Mouse (Mus musculus) small intestine, adult 2 months (tissue): ENCODE measurements around the gene Ceacam1. TPM values are rescaled to one million over a fixed set of nuclear protein-coding genes. Genes with fewer than 3 reads are reported as not detected.
A peak's percentile ranks its signal among the peaks of the same experiment; 100 is the strongest.
"Not testable (repeated sequence)": the region's sequence is repeated elsewhere in the genome, so short reads cannot be mapped to it uniquely, and the experiment has no call there.

Experiments
- H3K27ac ChIP-seq: fragments of 200-500 bp; 2 replicates; pipeline ENCODE4 v1.5.1; 2012; ENCODE audit warnings: low read depth, low read length, control low read depth, inconsistent platforms; ENCODE audit not compliant: insufficient read depth
- H3K27me3 ChIP-seq: fragments of 200-500 bp; 2 replicates; pipeline ENCODE4 v1.6.1; 2012; ENCODE audit warnings: mild to moderate bottlenecking, moderate library complexity, low read length, inconsistent platforms; ENCODE audit not compliant: control insufficient read depth, insufficient read depth
- H3K36me3 ChIP-seq: fragments of 200-500 bp; 2 replicates; pipeline ENCODE4 v1.6.1; 2012; ENCODE audit warnings: mild to moderate bottlenecking, low read length, control low read depth, inconsistent platforms; ENCODE audit not compliant: control insufficient read depth, insufficient read depth
- H3K4me1 ChIP-seq: fragments of 200-500 bp; 2 replicates; pipeline ENCODE4 v1.6.1; 2012; ENCODE audit warnings: low read length, inconsistent platforms, mixed read lengths; ENCODE audit not compliant: control insufficient read depth, insufficient read depth, insufficient read length
- H3K4me3 ChIP-seq: fragments of 200-500 bp; 2 replicates; pipeline ENCODE4 v1.5.1; 2012; ENCODE audit warnings: low read depth, mild to moderate bottlenecking, control low read depth, inconsistent platforms, low read length, moderate library complexity
- CTCF ChIP-seq: fragments of 200-500 bp; IDR thresholded peaks from 2 replicates; pipeline ENCODE4 v1.5.1; 2012; ENCODE audit warnings: low read depth, mild to moderate bottlenecking, control low read depth, inconsistent platforms, low read length, moderate library complexity, mixed read lengths; ENCODE audit not compliant: insufficient replicate concordance, insufficient read length; ENCODE audit errors: extremely low read depth
- POLR2A ChIP-seq: fragments of 200-500 bp; IDR thresholded peaks from 2 replicates; pipeline ENCODE4 v1.6.1; 2012; ENCODE audit warnings: low read depth, mild to moderate bottlenecking, control low read depth, inconsistent platforms, low read length, moderate library complexity
- WGBS: fragments of 180-500 bp; shearing (Covaris S2); methylation state at CpG from one replicate; pipeline ENCODE4 v1.1.7; 2018; 5-methylcytosine and 5-hydroxymethylcytosine counted together
- polyA plus RNA-seq: library from polyadenylated mRNA; depleted of rRNA; stranded (reverse); fragments of >200 nt; gene quantifications from 2 replicates; pipeline ENCODE4 v1.2.3, GENCODE M21; 2012

Gene Ceacam1
- polyA plus RNA-seq, 1 experiment: 320 TPM

- 77% methylated on average over 5 of the region's 5 CpGs for WGBS
- no peaks in the 10 kb centered on the region for H3K36me3 ChIP-seq
- H3K27ac ChIP-seq: no peak overlapping the region
- H3K4me1 ChIP-seq: no peaks in the 10 kb centered on the region
- TF ChIP-seq POLR2A (no peak), CTCF (no peak)
- no peak overlapping the region for H3K4me3 ChIP-seq
- no peaks in the 10 kb centered on the region for H3K27me3 ChIP-seq
Measured at GRCm38 (mm10) chr7:25485061-25485460, 7.7 kb upstream of the Ceacam1 start.

GRCm38 (mm10) chr7:25483133-25483735, 5.8 kb upstream of the Ceacam1 start:
- Histone ChIP-seq H3K4me1 (no peaks in the 10 kb centered on the region), H3K27me3 (no peaks in the 10 kb centered on the region), H3K4me3 (no peak overlapping the region), H3K27ac (no peak overlapping the region), H3K36me3 (no peaks in the 10 kb centered on the region)
- no peak for TF ChIP-seq CTCF
- no peak for TF ChIP-seq POLR2A
- 87% methylated on average over 8 of the region's 8 CpGs for WGBS

GRCm38 (mm10) chr7:25480791-25481190, 3.4 kb upstream of the Ceacam1 start:
- TF ChIP-seq CTCF: peak; percentile 45; the same call in 1 of the 2 replicates
- H3K27ac ChIP-seq, H3K4me3 ChIP-seq, H3K36me3 ChIP-seq, H3K27me3 ChIP-seq, H3K4me1 ChIP-seq: not testable (repeated sequence)
- 72% methylated on average over 8 of the region's 8 CpGs for WGBS

GRCm38 (mm10) chr7:25479440-25479839, 2.0 kb upstream of the Ceacam1 start:
- Histone ChIP-seq H3K36me3 (peaks cover 17% of the 10 kb centered on the region), H3K27ac (no peak overlapping the region), H3K4me1 (0 out of 2 replicates have a peak, but pooled peaks cover 3% of the 10 kb centered on the region), H3K4me3 (no peak overlapping the region), H3K27me3 (no peaks in the 10 kb centered on the region)
- no peak for TF ChIP-seq POLR2A
- TF ChIP-seq CTCF: peak; percentile 57; the same call in 1 of the 2 replicates
- WGBS: 0% methylated on average over 1 of the region's 1 CpGs

GRCm38 (mm10) chr7:25477752-25478093, 320 bp upstream of the Ceacam1 start:
- not testable (repeated sequence) for H3K4me1 ChIP-seq, H3K27me3 ChIP-seq
- Histone ChIP-seq H3K36me3 (peaks cover 22% of the 10 kb centered on the region), H3K4me3 (peak overlapping the region; percentile 29; the same call in 1 of the 2 replicates), H3K27ac (peak overlapping the region; percentile 66; the same call in 1 of the 2 replicates)
- 2% methylated on average over 2 of the region's 2 CpGs for WGBS

- 71% methylated on average over 6 of the region's 6 CpGs for WGBS
- H3K4me3 ChIP-seq: not testable (repeated sequence)
- peaks cover 34% of the 10 kb centered on the region for H3K36me3 ChIP-seq
Measured at GRCm38 (mm10) chr7:25471821-25472220, 5.6 kb downstream of the Ceacam1 start.

GRCm38 (mm10) chr7:25465586-25465985, 11.8 kb downstream of the Ceacam1 start:
- Histone ChIP-seq H3K27ac (peak overlapping the region; percentile 42; the same call in 1 of the 2 replicates), H3K36me3 (peaks cover 26% of the 10 kb centered on the region)
- H3K4me1 ChIP-seq, H3K27me3 ChIP-seq, H3K4me3 ChIP-seq: not testable (repeated sequence)
- 20% methylated on average over 3 of the region's 3 CpGs for WGBS

More at GRCm38 (mm10) chr7:25471821-25472220, 5.6 kb downstream of the Ceacam1 start:
- not testable (repeated sequence) for H3K27me3 ChIP-seq, H3K4me1 ChIP-seq, H3K27ac ChIP-seq

GRCm38 (mm10) chr7:25465010-25465409, 12.4 kb downstream of the Ceacam1 start:
- 76% methylated on average over 1 of the region's 1 CpGs for whole genome bisulfite sequencing

GRCm38 (mm10) chr7:25462033-25462337, 15.4 kb downstream of the Ceacam1 start:
- H3K27ac ChIP-seq: peak overlapping the region; percentile 22; the same call in 1 of the 2 replicates
- peaks cover 24% of the 10 kb centered on the region for H3K36me3 ChIP-seq
- H3K27me3 ChIP-seq, H3K4me1 ChIP-seq, H3K4me3 ChIP-seq: not testable (repeated sequence)
- WGBS: no CpG with 5 or more reads among the region's 1 CpGs

More at GRCm38 (mm10) chr7:25465010-25465409, 12.4 kb downstream of the Ceacam1 start:
- H3K27ac ChIP-seq: peak overlapping the region; percentile 49
- peaks cover 7% of the 10 kb centered on the region; the same call in 1 of the 2 replicates for H3K4me1 ChIP-seq
- peaks cover 26% of the 10 kb centered on the region for H3K36me3 ChIP-seq
- no peak overlapping the region for H3K4me3 ChIP-seq
- TF ChIP-seq CTCF (no peak), POLR2A (no peak)
- no peaks in the 10 kb centered on the region for H3K27me3 ChIP-seq

GRCm38 (mm10) chr7:25461336-25462032, 15.9 kb downstream of the Ceacam1 start:
- not testable (repeated sequence) for H3K4me1 ChIP-seq, H3K27me3 ChIP-seq, H3K4me3 ChIP-seq
- WGBS: 44% methylated on average over 4 of the region's 5 CpGs
- peak overlapping the region; percentile 73 for H3K27ac ChIP-seq
- H3K36me3 ChIP-seq: peaks cover 24% of the 10 kb centered on the region
